Mouse (Mus musculus) heart, embryonic 15.5 days (tissue): Measurements from ENCODE around the gene Rffl. TPM values are rescaled to one million over a fixed set of nuclear protein-coding genes. Genes with fewer than 3 reads are reported as not detected.

ENCODE experiments used
- ATAC-seq: fragments of 200-750 bp; cut with Nextera tagmentation; replicated peaks from 2 replicates; pipeline ENCODE4 v1.8.0; 2017; ENCODE audit warnings: low read depth, moderate TSS enrichment; ENCODE audit not compliant: insufficient number of reproducible peaks, insufficient read depth, low FRiP score
- H3K27ac ChIP-seq: fragments of 300-500 bp; sonication (generic); 2 replicates; pipeline ENCODE4 v1.5.1; 2015; ENCODE audit warnings: mild to moderate bottlenecking, inconsistent platforms
- H3K27me3 ChIP-seq: fragments of 300-500 bp; sonication (generic); 2 replicates; pipeline ENCODE4 v1.6.1; 2015; ENCODE audit warnings: inconsistent platforms
- H3K36me3 ChIP-seq: fragments of 300-500 bp; sonication (generic); 2 replicates; pipeline ENCODE4 v1.6.1; 2015; ENCODE audit warnings: mild to moderate bottlenecking, inconsistent platforms
- H3K4me1 ChIP-seq: fragments of 300-500 bp; sonication (generic); replicated peaks from 2 replicates; pipeline ENCODE4 v1.6.1; 2015; ENCODE audit warnings: inconsistent platforms
- H3K4me2 ChIP-seq: fragments of 300-500 bp; sonication (generic); 2 replicates; pipeline ENCODE4 v1.6.1; 2015; ENCODE audit warnings: inconsistent platforms, mild to moderate bottlenecking, moderate library complexity
- H3K4me3 ChIP-seq: fragments of 300-500 bp; sonication (generic); 2 replicates; pipeline ENCODE4 v1.5.1; 2015; ENCODE audit warnings: mild to moderate bottlenecking, inconsistent platforms
- H3K9ac ChIP-seq: fragments of 300-500 bp; sonication (generic); 2 replicates; pipeline ENCODE4 v1.6.1; 2015; ENCODE audit warnings: mild to moderate bottlenecking, inconsistent platforms
- H3K9me3 ChIP-seq: fragments of 300-500 bp; sonication (generic); replicated peaks from 2 replicates; pipeline ENCODE4 v1.6.1; 2016; ENCODE audit warnings: inconsistent platforms
- WGBS: fragments of 180-500 bp; shearing (Covaris S2); methylation state at CpG from one replicate; pipeline ENCODE4 v1.1.7; 2015; ENCODE audit warnings: mixed read lengths; 5-methylcytosine and 5-hydroxymethylcytosine counted together
- polyA plus RNA-seq: library from polyadenylated mRNA; unstranded; fragments of >200 nt; fragmentation: Nextera tagmentation; extraction: Ambion mirVana; gene quantifications from 2 replicates; pipeline ENCODE4 v1.2.1, GENCODE M21; 2015

The Rffl gene
- polyA plus RNA-seq, 1 experiment from 2014 or later = 3.8 TPM

GRCm38 (mm10) chr11:82820788-82821456 is 50.1 kb downstream of the Rffl start:
- H3K4me2 ChIP-seq = no peak overlapping the region
- WGBS = 57% methylated on average over 13 of the region's 13 CpGs
- H3K36me3 ChIP-seq = no peaks in the 10 kb centered on the region
- H3K4me1 ChIP-seq = 0 out of 2 replicates have a peak, but pooled peaks cover 7% of the 10 kb centered on the region
- H3K9me3 ChIP-seq = no peaks in the 10 kb centered on the region
- no peak overlapping the region for H3K27ac ChIP-seq
- H3K27me3 ChIP-seq = no peaks in the 10 kb centered on the region
- H3K4me3 ChIP-seq = no peak overlapping the region
- no peak overlapping the region for H3K9ac ChIP-seq
- peak; percentile 31; the same call in 1 of the 2 replicates for ATAC-seq

- Histone ChIP-seq H3K27me3 (no peaks in the 10 kb centered on the region), H3K36me3 (no peaks in the 10 kb centered on the region), H3K4me2 (no peak overlapping the region), H3K9me3 (no peaks in the 10 kb centered on the region), H3K27ac (no peak overlapping the region), H3K4me3 (no peak overlapping the region), H3K4me1 (0 out of 2 replicates have a peak, but pooled peaks cover 7% of the 10 kb centered on the region), H3K9ac (no peak overlapping the region)
- no peak for ATAC-seq
- WGBS = 58% methylated on average over 4 of the region's 4 CpGs
Measured at GRCm38 (mm10) chr11:82819350-82819749, 51.7 kb downstream of the Rffl start.

- no peak for ATAC-seq
- no peaks in the 10 kb centered on the region for H3K9me3 ChIP-seq
- no peak overlapping the region for H3K27ac ChIP-seq
- WGBS = 51% methylated on average over 5 of the region's 5 CpGs
- no peak overlapping the region for H3K4me2 ChIP-seq
- no peak overlapping the region for H3K4me3 ChIP-seq
- 0 out of 2 replicates have a peak, but pooled peaks cover 3% of the 10 kb centered on the region for H3K36me3 ChIP-seq
- no peak overlapping the region for H3K9ac ChIP-seq
- H3K27me3 ChIP-seq = no peaks in the 10 kb centered on the region
- peaks cover 29% of the 10 kb centered on the region for H3K4me1 ChIP-seq
Measured at GRCm38 (mm10) chr11:82808485-82808884, 62.5 kb downstream of the Rffl start.

- H3K4me2 ChIP-seq = no peak overlapping the region
- H3K27ac ChIP-seq = no peak overlapping the region
- H3K4me1 ChIP-seq = peaks cover 19% of the 10 kb centered on the region
- peaks cover 14% of the 10 kb centered on the region; the same call in 1 of the 2 replicates for H3K36me3 ChIP-seq
- 73% methylated on average over 3 of the region's 3 CpGs for WGBS
- no peak overlapping the region for H3K9ac ChIP-seq
- H3K27me3 ChIP-seq = no peaks in the 10 kb centered on the region
- no peak overlapping the region for H3K4me3 ChIP-seq
- ATAC-seq = no peak
- H3K9me3 ChIP-seq = no peaks in the 10 kb centered on the region
Measured at GRCm38 (mm10) chr11:82807370-82807769, 63.6 kb downstream of the Rffl start.

- Histone ChIP-seq H3K4me2 (no peak overlapping the region), H3K36me3 (peaks cover 19% of the 10 kb centered on the region; the same call in 1 of the 2 replicates), H3K4me3 (no peak overlapping the region), H3K27me3 (no peaks in the 10 kb centered on the region), H3K9ac (no peak overlapping the region), H3K4me1 (peaks cover 13% of the 10 kb centered on the region; the same call in 1 of the 2 replicates), H3K9me3 (no peaks in the 10 kb centered on the region), H3K27ac (no peak overlapping the region)
- 44% methylated on average over 3 of the region's 3 CpGs for WGBS
- no peak for ATAC-seq
Measured at GRCm38 (mm10) chr11:82806656-82807055, 64.4 kb downstream of the Rffl start.

- no peak overlapping the region for H3K4me2 ChIP-seq
- H3K36me3 ChIP-seq = peaks cover 48% of the 10 kb centered on the region
- WGBS = 92% methylated on average over 11 of the region's 11 CpGs
- H3K27me3 ChIP-seq = no peaks in the 10 kb centered on the region
- peaks cover 16% of the 10 kb centered on the region for H3K4me1 ChIP-seq
- H3K9me3 ChIP-seq = no peaks in the 10 kb centered on the region
- H3K27ac ChIP-seq = no peak overlapping the region
- no peak overlapping the region for H3K4me3 ChIP-seq
- no peak for ATAC-seq
- H3K9ac ChIP-seq = no peak overlapping the region
Measured at GRCm38 (mm10) chr11:82783453-82783852, 87.6 kb downstream of the Rffl start.

- Histone ChIP-seq H3K36me3 (peaks cover 36% of the 10 kb centered on the region), H3K9me3 (no peaks in the 10 kb centered on the region), H3K4me3 (peak overlapping the region; percentile 99), H3K27me3 (no peaks in the 10 kb centered on the region), H3K4me1 (peaks cover 16% of the 10 kb centered on the region), H3K27ac (peak overlapping the region; percentile 98), H3K9ac (peak overlapping the region; percentile 99), H3K4me2 (peak overlapping the region; percentile 77)
- WGBS = 42% methylated on average over 6 of the region's 6 CpGs
- no peak for ATAC-seq
Measured at GRCm38 (mm10) chr11:82782197-82782596, 88.8 kb downstream of the Rffl start.

- H3K27ac ChIP-seq = peak within 1 kb of the TSS; percentile 98
- peak within 1 kb of the TSS; percentile 77 for H3K4me2 ChIP-seq
- H3K4me1 ChIP-seq = peaks cover 16% of the 10 kb centered on the region
- under 1% methylated on average over 82 of the region's 90 CpGs for WGBS
- H3K27me3 ChIP-seq = no peaks in the 10 kb centered on the region
- no peaks in the 10 kb centered on the region for H3K9me3 ChIP-seq
- peak; percentile 94 for ATAC-seq
- peak within 1 kb of the TSS; percentile 99 for H3K9ac ChIP-seq
- H3K36me3 ChIP-seq = peaks cover 29% of the 10 kb centered on the region
- H3K4me3 ChIP-seq = peak within 1 kb of the TSS; percentile 99
Measured at GRCm38 (mm10) chr11:82780983-82781903, 89.8 kb downstream of the Rffl start, which contains the start of gene Lig3. Gene Lig3, plus strand, starts transcription at chr11:82781108.

- WGBS = 45% methylated on average over 5 of the region's 5 CpGs
- no peak for ATAC-seq
- H3K27me3 ChIP-seq = no peaks in the 10 kb centered on the region
- peak overlapping the region; percentile 77 for H3K4me2 ChIP-seq
- peak overlapping the region; percentile 98; the same call in 1 of the 2 replicates for H3K27ac ChIP-seq
- peaks cover 18% of the 10 kb centered on the region for H3K36me3 ChIP-seq
- H3K9ac ChIP-seq = peak overlapping the region; percentile 99
- no peaks in the 10 kb centered on the region for H3K9me3 ChIP-seq
- H3K4me1 ChIP-seq = peaks cover 16% of the 10 kb centered on the region
- H3K4me3 ChIP-seq = peak overlapping the region; percentile 99
Measured at GRCm38 (mm10) chr11:82780134-82780533, 90.9 kb downstream of the Rffl start.

- H3K4me3 ChIP-seq = peak overlapping the region; percentile 99
- ATAC-seq = peak; percentile 72
Measured at GRCm38 (mm10) chr11:82764438-82764924, 106.5 kb downstream of the Rffl start.

More at GRCm38 (mm10) chr11:82764438-82764924, 106.5 kb downstream of the Rffl start:
- H3K27me3 ChIP-seq = peaks cover 6% of the 10 kb centered on the region; the same call in 1 of the 2 replicates
- H3K9me3 ChIP-seq = no peaks in the 10 kb centered on the region
- peak overlapping the region; percentile 88 for H3K9ac ChIP-seq
- peak overlapping the region; percentile 73 for H3K4me2 ChIP-seq
- H3K4me1 ChIP-seq = peaks cover 19% of the 10 kb centered on the region
- H3K36me3 ChIP-seq = no peaks in the 10 kb centered on the region
- under 1% methylated on average over 28 of the region's 28 CpGs for WGBS
- H3K27ac ChIP-seq = peak overlapping the region; percentile 96
